Mouse (Mus musculus): Measurements from ENCODE around the gene Pxylp1. TPM values are rescaled to one million over a fixed set of nuclear protein-coding genes. Genes with fewer than 3 reads are reported as not detected.

Pxylp1 gene
- polyA plus RNA-seq (2015; fragmentation: Nextera tagmentation; extraction: Ambion mirVana): 7.8 and 13.0 TPM in 2 replicates

DNA sequence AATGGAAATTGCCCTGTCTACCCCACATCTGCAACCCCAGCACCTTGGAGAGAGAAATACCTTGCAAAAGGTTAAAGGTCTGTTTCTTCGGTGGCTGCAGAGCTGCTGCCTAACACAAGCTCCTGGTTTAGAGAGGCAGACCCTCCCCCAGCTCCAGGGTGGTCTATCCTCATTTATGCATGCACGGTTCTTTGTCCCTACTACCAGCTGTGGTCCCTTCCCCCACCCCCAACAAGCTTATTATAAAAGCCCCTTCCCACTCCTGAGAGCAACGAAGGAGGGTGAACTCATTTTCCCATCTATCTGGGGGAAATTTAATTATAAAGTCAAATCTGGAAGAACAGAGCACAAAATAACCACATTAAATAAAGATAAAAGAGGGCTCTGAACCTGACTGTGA is at the start of gene Pxylp1:
Pxylp1 (minus strand) TSS at position 124 of the 400 bp plus-strand sequence.

Other genes with a start within 250 kb of the Pxylp1 start
- gene Zbtb38, start 139.8 kb downstream of the Pxylp1 start, polyA plus RNA-seq (2015; fragmentation: Nextera tagmentation; extraction: Ambion mirVana): 9.2 and 12.2 TPM in 2 replicates
- gene Spsb4, start 126.2 kb upstream of the Pxylp1 start, polyA plus RNA-seq (2015; fragmentation: Nextera tagmentation; extraction: Ambion mirVana): 0.23 and 0.39 TPM in 2 replicates
- gene Slc25a36, start 218.5 kb upstream of the Pxylp1 start, polyA plus RNA-seq (2015; fragmentation: Nextera tagmentation; extraction: Ambion mirVana): 20.4 and 25.5 TPM in 2 replicates